Mouse (Mus musculus) adrenal gland, postnatal 10 days (tissue): Measurements from ENCODE around the gene Txn2. TPM values are rescaled to one million over a fixed set of nuclear protein-coding genes. Genes with fewer than 3 reads are reported as not detected.

Experiments used
- DNase-seq: peaks from one replicate; pipeline ENCODE4 v3.0.0; 2021; ENCODE audit warnings: mixed read lengths
- total RNA-seq, 2 experiments: library from RNA; stranded (reverse); gene quantifications; 2 replicates each; pipeline ENCODE4 v1.2.3; 2021

Txn2 gene
- total RNA-seq, 2 experiments from 2014 or later: 321 to 368 TPM

- no peak for DNase-seq
These were observed 20.9 kb downstream of the Txn2 start for GRCm38 (mm10) chr15:77907646-77908518.

GRCm38 (mm10) chr15:77906545-77906944, 22.3 kb downstream of the Txn2 start:
- no peak for DNase-seq

GRCm38 (mm10) chr15:77906081-77906480, 22.7 kb downstream of the Txn2 start:
- no peak for DNase-seq

GRCm38 (mm10) chr15:77905275-77905970, 23.4 kb downstream of the Txn2 start:
- peak; percentile 81 for DNase-seq

GRCm38 (mm10) chr15:77904363-77904892, 24.4 kb downstream of the Txn2 start:
- DNase-seq: no peak

- DNase-seq: no peak
These were observed 25.6 kb downstream of the Txn2 start for GRCm38 (mm10) chr15:77903176-77903575.

- DNase-seq: no peak
These were observed 33.9 kb downstream of the Txn2 start for GRCm38 (mm10) chr15:77894926-77895325.

- no peak for DNase-seq
These were observed 35.5 kb downstream of the Txn2 start for GRCm38 (mm10) chr15:77893292-77893691.

- no peak for DNase-seq
These were observed 36.4 kb downstream of the Txn2 start for GRCm38 (mm10) chr15:77892420-77892819.

- no peak for DNase-seq
These were observed 37.0 kb downstream of the Txn2 start for GRCm38 (mm10) chr15:77891766-77892165.

GRCm38 (mm10) chr15:77889761-77890422, 38.9 kb downstream of the Txn2 start:
- DNase-seq: no peak

- DNase-seq: peak; percentile 35
These were observed 40.5 kb downstream of the Txn2 start for GRCm38 (mm10) chr15:77888286-77888685.

- DNase-seq: no peak
These were observed 41.7 kb downstream of the Txn2 start for GRCm38 (mm10) chr15:77887093-77887488.

GRCm38 (mm10) chr15:77886369-77887092, 42.3 kb downstream of the Txn2 start:
- no peak for DNase-seq

GRCm38 (mm10) chr15:77885945-77886344, 42.9 kb downstream of the Txn2 start:
- DNase-seq: no peak

- DNase-seq: no peak
These were observed 43.6 kb downstream of the Txn2 start for GRCm38 (mm10) chr15:77885159-77885558.

- DNase-seq: no peak
These were observed 45.2 kb downstream of the Txn2 start for GRCm38 (mm10) chr15:77883697-77884010.

GRCm38 (mm10) chr15:77882797-77883696, 45.8 kb downstream of the Txn2 start:
- peak; percentile 30 for DNase-seq

GRCm38 (mm10) chr15:77882297-77882696, 46.5 kb downstream of the Txn2 start:
- no peak for DNase-seq

- no peak for DNase-seq
These were observed 47.1 kb downstream of the Txn2 start for GRCm38 (mm10) chr15:77881698-77882097.

- no peak for DNase-seq
These were observed 48.1 kb downstream of the Txn2 start for GRCm38 (mm10) chr15:77880738-77881137.
